Mouse (Mus musculus): ENCODE results near the gene Tbc1d24.

- TF ChIP-seq CTCF (IDR thresholded peaks at IDR 0.05; ENCODE audit: low read depth, low read length) (no peak), EP300 (IDR thresholded peaks at IDR 0.05; ENCODE audit: insufficient read depth, low read depth, low read length) (no peak), POLR2A (IDR thresholded peaks at IDR 0.05; ENCODE audit: insufficient read depth, low read length) (no peak)
Observed at GRCm38 (mm10) chr17:24252329-24252728, 47.0 kb upstream of the Tbc1d24 start.
